Mouse (Mus musculus): ENCODE results near the gene Nr1d1.
A peak's percentile ranks its signal among the peaks of the same experiment; 100 is the strongest.

- TF ChIP-seq SIN3A (IDR thresholded peaks at IDR 0.05; ENCODE audit: low read length) = no peak
- no peak for TF ChIP-seq TCF12 (IDR thresholded peaks at IDR 0.05; ENCODE audit: low read depth, low read length)
- no peak for TF ChIP-seq POLR2A (IDR thresholded peaks at IDR 0.05; ENCODE audit: low read depth, low read length)
- TF ChIP-seq HCFC1 (IDR thresholded peaks at IDR 0.05; ENCODE audit: low read depth, low read length) = no peak
- no peak for TF ChIP-seq USF2 (conservative IDR thresholded peaks at IDR 0.05; ENCODE audit: low read depth, low read length)
- peak; percentile 15 to 54; a peak in 2 of 4 replicates for TF ChIP-seq CTCF (conservative IDR thresholded peaks at IDR 0.05 in 1 of 2, IDR thresholded peaks at IDR 0.05 in 1 of 2; ENCODE audit: low read depth in 2 of 2, low read length in 2 of 2)
- no peak for TF ChIP-seq MAFK (IDR thresholded peaks at IDR 0.05; ENCODE audit: insufficient replicate concordance, low read length)
- TF ChIP-seq MEF2A (IDR thresholded peaks at IDR 0.05; ENCODE audit: borderline replicate concordance, low read depth, low read length) = no peak
- no peak for TF ChIP-seq EP300 (IDR thresholded peaks at IDR 0.05; ENCODE audit: low read length)
- TF ChIP-seq POLR2AphosphoS2 (IDR thresholded peaks at IDR 0.05; ENCODE audit: low read depth, low read length) = no peak
- TF ChIP-seq ELF1 (IDR thresholded peaks at IDR 0.05; ENCODE audit: low read depth, low read length) = no peak
- no peak for TF ChIP-seq MXI1 (IDR thresholded peaks at IDR 0.05; ENCODE audit: low read depth, low read length)
- TF ChIP-seq GABPA (IDR thresholded peaks at IDR 0.05; ENCODE audit: insufficient replicate concordance, low read depth, low read length) = no peak
Observed at GRCm38 (mm10) chr11:98734020-98734419, 41.1 kb downstream of the Nr1d1 start.
